Mouse (Mus musculus) embryonic fibroblast, embryonic 13.5 days (primary cell): Measurements from ENCODE around the gene Gmcl1. TPM values are rescaled to one million over a fixed set of nuclear protein-coding genes. Genes with fewer than 3 reads are reported as not detected.

Experiments used
- H3K27ac ChIP-seq: 2 replicates; pipeline ENCODE4 v1.5.1; 2012; ENCODE audit warnings: low read length, control low read depth, inconsistent platforms; ENCODE audit not compliant: insufficient read depth
- H3K4me1 ChIP-seq: 2 replicates; pipeline ENCODE4 v1.6.1; 2011; ENCODE audit warnings: low read length; ENCODE audit not compliant: control insufficient read depth, insufficient read depth
- H3K4me3 ChIP-seq: 2 replicates; pipeline ENCODE4 v1.5.1; 2011; ENCODE audit warnings: mild to moderate bottlenecking, control low read depth, low read length; ENCODE audit not compliant: insufficient read depth
- CTCF ChIP-seq: IDR thresholded peaks from 2 replicates; pipeline ENCODE4 v1.5.1; 2011; ENCODE audit warnings: mild to moderate bottlenecking, control low read depth, low read length, moderate library complexity, borderline replicate concordance; ENCODE audit not compliant: insufficient read depth
- POLR2A ChIP-seq: IDR thresholded peaks from 2 replicates; pipeline ENCODE4 v1.6.1; 2011; ENCODE audit warnings: low read depth, mild to moderate bottlenecking, control low read depth, low read length, moderate library complexity
- polyA plus RNA-seq: library from polyadenylated mRNA; stranded (reverse); fragments of >200 nt; gene quantifications from 2 replicates; pipeline ENCODE4 v1.2.4, GENCODE M21; 2011; ENCODE audit warnings: low read depth; ENCODE audit not compliant: missing spikeins, insufficient read length

Gene Gmcl1
- polyA plus RNA-seq, 1 experiment: 34.9 TPM

DNA sequence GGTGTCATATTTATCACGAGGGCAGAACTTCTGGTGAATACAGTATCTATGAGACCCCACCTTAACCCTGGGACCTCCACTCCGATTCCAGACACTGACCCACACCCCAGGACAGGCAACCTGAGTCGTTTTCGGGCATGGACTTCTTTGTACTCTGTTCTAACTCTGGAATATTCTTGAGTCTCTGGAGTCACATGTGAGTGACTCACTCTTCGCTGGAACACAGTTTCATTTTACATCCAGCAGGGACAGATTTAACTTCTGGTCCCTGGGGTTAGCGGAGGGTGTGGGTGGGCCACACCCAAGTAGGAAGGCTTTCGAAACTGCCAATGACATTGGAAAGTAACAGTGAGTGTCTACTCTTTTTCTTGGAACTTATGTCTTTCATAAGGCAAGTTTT is 39.4 kb upstream of the Gmcl1 start:
- H3K4me3 ChIP-seq: no peak overlapping the region
- TF ChIP-seq CTCF: no peak
- TF ChIP-seq POLR2A: no peak
- H3K27ac ChIP-seq: peak overlapping the region; percentile 90
- H3K4me1 ChIP-seq: peaks cover 14% of the 10 kb centered on the region

DNA sequence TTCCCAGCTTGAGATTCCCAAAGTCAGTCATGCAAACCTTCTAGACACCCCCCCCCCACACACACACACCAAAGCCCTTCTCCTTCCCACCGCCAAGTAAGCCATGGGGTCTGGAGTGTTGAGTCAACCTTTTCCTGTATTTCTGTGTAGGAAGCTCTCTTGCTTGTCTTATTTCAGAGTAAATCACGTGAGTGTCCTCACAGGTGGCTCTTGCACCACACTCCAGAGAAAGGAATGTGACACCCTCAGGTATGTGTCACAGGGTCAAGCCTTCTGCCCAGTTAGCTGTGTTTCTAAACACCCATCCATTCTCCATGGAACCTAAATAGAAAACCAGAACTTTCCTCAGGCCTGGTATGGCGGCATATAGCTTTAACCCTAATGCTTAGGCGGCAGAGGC is 35.8 kb upstream of the Gmcl1 start:
- Histone ChIP-seq H3K4me1 (peaks cover 14% of the 10 kb centered on the region), H3K27ac (peak overlapping the region; percentile 54), H3K4me3 (no peak overlapping the region)
- no peak for TF ChIP-seq POLR2A
- TF ChIP-seq CTCF: no peak

DNA sequence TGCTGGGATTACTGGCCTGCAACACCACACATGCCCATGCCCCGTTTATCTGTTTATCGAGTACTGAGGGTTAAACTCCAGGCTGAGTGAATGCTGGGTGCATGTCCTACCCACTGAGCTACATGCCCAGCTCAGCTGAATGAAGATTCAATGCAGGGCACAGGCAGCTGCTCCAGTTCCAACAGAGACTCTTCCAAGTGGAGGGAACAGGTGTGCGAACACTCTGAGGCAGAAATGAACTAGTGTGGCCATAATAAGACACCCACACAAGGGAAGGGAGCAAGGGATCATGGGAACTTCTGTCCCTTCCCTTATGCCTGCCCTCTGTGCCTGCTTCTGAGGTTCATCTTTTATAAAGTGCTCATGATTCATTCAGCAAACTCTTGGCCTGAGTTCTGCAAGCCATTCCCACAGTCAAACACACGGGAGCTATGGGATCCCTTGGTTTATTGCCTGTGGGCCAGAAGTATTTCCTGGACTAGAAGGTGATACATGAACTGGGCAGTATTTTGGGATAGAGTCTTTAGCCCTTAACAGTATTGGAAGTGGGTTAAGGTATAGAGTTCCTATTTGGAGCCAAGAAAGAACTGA is 35.1 kb upstream of the Gmcl1 start:
- peak overlapping the region; percentile 54 for H3K27ac ChIP-seq
- peaks cover 13% of the 10 kb centered on the region for H3K4me1 ChIP-seq
- TF ChIP-seq POLR2A (no peak), CTCF (no peak)
- H3K4me3 ChIP-seq: no peak overlapping the region

DNA sequence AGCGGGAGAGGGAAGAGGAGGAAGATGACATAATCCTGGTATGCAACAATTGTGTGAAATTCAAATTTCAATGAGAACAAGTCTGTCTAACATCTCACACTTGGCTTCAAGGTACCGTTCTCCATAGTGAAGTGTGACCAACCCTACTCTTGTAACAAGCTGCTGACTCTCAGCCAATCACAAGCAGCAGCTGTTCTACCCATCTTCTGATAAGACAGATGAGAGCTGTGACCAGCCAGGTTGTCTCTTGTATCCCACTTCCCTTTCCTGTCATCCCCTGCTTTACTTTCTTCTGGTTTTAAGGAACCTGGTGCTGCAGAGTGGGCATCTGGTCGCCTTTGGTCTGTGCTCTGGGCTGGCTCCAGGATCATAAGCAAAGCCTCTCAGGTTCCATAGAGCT is 34.3 kb upstream of the Gmcl1 start:
- TF ChIP-seq POLR2A (no peak), CTCF (no peak)

DNA sequence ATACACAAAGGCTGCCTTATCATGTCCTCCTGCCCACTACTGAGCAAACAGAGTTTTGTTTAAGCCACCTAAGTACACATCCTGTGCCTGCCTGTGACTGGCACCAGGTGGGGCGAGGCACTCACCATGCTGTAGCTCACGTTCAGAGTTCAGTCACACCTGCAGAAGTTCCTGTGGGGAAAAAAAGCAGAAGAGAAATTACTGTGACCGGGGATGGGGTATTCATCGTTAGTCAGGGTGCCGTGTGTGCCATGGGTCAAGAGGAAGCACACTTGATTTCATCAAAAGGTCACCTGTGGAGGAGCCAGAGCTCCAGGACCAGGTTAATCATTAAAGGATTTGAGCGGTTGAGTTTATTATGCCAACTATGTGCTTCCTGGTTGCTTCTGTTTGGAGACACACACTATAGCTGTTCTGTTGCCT is 32.5 kb upstream of the Gmcl1 start:
- TF ChIP-seq POLR2A (no peak), CTCF (no peak)

More for the DNA sequence above, 34.3 kb upstream of the Gmcl1 start:
- Histone ChIP-seq H3K4me1 (peaks cover 8% of the 10 kb centered on the region), H3K4me3 (no peak overlapping the region), H3K27ac (no peak overlapping the region)

DNA sequence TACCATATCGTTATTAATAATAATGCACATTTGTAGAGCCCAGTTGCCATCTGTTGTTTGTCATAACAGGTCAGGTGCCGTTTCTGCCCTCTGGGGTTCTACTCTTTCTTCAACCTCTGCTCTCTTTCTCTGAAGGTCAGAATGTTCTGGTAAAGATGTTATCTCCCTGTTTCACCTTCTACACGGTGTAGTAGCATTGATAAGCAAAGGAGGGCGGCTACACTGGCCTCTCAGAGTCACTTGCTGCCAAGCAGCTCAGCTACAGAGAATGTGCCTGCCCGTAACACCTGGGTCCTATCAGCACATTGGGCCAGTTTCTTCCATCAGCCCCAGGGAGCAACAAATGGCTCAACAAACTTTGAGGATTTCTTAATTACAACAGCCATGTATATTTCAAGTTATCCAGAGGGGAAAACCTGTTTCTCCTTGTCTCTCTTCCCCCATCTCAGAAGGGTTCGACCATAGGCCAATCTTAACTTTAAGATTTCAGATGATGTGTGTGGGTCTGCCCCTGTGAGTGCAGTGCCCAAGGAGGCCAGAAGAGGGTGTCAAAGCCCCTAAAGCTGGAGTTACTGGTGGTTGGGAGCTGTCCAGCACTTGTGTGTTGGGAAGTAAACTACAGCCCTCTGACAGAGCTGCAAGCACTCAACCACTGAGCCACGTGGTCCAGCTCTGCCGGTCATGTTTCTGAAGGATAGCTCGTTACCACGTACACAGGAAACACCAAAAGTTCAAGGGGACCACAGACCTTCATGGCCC is 21.1 kb upstream of the Gmcl1 start:
- Histone ChIP-seq H3K27ac (no peak overlapping the region), H3K4me1 (no peaks in the 10 kb centered on the region), H3K4me3 (no peak overlapping the region)
- TF ChIP-seq POLR2A (no peak), CTCF (no peak)

More for the DNA sequence above, 32.5 kb upstream of the Gmcl1 start:
- Histone ChIP-seq H3K27ac (no peak overlapping the region), H3K4me3 (no peak overlapping the region), H3K4me1 (peaks cover 2% of the 10 kb centered on the region)

DNA sequence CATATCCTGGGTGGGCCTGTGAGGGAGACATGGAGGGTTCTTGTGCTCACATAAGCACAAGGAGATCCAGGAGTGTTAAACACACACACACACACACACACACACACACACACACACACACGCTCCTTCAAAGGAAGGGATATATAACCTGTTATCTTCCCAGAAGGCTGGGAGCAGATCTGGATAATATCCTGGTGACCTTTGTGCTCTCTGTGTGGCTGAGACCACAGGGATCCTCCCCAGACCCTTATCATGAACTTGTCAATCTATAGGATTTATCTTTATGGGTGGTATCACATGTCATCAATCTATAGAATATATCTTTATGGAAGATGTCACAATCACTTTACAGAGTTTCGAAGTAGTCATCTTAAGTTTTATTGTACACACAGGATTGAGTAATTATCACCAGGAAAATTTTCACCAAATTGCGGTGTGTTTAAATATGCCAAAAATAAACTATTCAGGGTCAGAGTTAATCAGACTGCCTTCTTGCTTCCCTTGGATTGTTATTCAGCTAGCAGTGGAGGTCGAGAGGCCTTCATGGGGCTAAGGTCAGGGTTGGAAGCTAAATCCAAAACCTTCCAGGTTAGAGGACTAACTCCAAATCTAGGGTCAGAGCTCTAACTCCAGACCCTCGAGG is 19.8 kb upstream of the Gmcl1 start:
- H3K4me1 ChIP-seq: no peaks in the 10 kb centered on the region
- TF ChIP-seq CTCF (no peak), POLR2A (no peak)

DNA sequence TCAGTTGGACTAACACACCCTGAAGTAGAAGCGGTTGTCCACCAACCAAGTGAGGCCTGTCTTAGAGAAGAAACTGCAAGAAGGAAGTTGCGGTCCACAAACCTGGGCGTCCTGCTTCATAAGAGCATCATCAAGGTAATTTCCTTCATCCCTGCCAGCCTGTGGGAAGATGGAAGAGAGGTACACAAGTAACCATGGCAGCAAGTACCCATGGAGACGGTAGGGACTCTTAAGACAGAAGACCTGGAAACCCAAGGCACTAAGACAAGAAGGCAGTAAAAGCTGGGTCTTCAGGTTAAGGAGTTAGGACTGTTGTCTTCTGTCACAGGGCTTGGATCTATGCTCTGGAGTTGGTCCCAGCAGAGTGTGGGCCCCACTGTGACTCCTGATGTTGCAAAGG is 17.8 kb upstream of the Gmcl1 start:
- Histone ChIP-seq H3K27ac (no peak overlapping the region), H3K4me1 (no peaks in the 10 kb centered on the region), H3K4me3 (no peak overlapping the region)
- TF ChIP-seq POLR2A (no peak), CTCF (no peak)

More for the DNA sequence above, 19.8 kb upstream of the Gmcl1 start:
- Histone ChIP-seq H3K27ac (no peak overlapping the region), H3K4me3 (no peak overlapping the region)

DNA sequence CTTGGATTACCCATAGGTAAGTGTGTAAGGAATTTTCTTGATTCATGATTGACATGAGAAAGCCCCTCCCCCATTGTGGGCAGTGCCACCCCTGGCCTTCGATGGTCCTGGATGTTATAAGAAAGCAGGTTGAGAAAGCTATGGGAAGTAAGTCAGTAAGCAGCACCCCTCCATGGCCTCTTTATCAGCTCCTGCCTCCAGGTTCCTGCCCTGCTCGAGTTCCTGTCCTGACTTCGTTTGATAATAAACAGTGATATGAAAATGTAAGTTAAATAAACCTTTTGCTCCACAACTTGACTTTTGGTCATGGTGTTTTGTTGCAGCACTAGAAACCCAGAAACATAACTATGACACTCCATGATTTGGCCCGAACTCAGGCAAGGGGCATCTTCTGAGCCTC is 16.6 kb upstream of the Gmcl1 start:
- Histone ChIP-seq H3K4me3 (no peak overlapping the region), H3K27ac (no peak overlapping the region), H3K4me1 (no peaks in the 10 kb centered on the region)
- TF ChIP-seq POLR2A: no peak
- TF ChIP-seq CTCF: no peak

DNA sequence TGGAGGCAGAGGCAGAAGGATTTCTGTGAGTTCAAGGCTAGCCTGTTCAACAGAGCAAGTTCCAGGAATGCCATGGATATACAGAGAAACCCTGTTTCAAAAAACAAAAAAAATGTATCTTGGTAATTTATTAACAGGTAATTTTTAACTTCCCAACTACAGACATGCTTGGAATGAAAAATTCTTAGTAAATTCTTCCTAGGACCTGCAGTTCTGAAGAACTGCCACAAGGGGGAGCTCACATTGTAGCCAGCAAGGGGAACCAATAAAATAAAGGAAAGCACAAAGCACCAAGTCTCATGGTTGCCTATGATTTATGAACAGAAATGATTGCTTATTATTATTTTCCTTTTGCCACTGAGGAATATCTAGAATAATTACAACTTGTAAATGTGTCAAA is 14.0 kb upstream of the Gmcl1 start:
- Histone ChIP-seq H3K27ac (no peak overlapping the region), H3K4me3 (no peak overlapping the region), H3K4me1 (no peaks in the 10 kb centered on the region)
- no peak for TF ChIP-seq CTCF
- no peak for TF ChIP-seq POLR2A

DNA sequence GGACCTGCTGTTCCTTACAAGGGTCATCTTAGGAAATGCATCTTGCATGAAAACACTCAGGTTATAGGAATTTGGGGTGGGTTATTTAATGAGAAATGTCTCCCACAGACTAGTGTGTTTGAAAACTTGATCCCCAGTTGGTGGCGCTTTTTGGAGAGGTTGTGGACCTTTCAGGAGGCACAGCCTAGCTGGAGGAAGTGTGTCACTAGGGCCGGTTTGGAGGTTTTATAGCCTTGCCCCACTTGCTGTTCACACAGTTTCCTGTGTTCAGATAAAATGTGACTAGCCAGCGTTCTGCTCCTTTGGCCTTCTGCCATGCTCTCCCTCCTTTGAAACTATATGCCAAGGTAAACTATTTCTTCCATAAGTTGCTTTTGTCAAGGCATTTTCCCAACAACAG is 7.5 kb upstream of the Gmcl1 start:
- H3K4me1 ChIP-seq: no peaks in the 10 kb centered on the region
- no peak for TF ChIP-seq POLR2A
- H3K4me3 ChIP-seq: no peak overlapping the region
- H3K27ac ChIP-seq: no peak overlapping the region
